Mouse (Mus musculus) adrenal gland, adult 10 weeks (tissue): Measurements from ENCODE around the gene Fam193a. TPM values are rescaled to one million over a fixed set of nuclear protein-coding genes. Genes with fewer than 3 reads are reported as not detected.

Source experiments
- polyA plus RNA-seq: library from polyadenylated mRNA; stranded (reverse); fragments of 350-450 nt; fragmentation: Illumina TruSeq; extraction: RNeasy Lipid Tissue Mini Kit (QIAGEN cat#74804); gene quantifications from one replicate; pipeline ENCODE4 v1.2.3, GENCODE M21; 2014; ENCODE audit warnings: low read depth, low replicate concordance

Fam193a gene
- 19.2 TPM for polyA plus RNA-seq

DNA sequence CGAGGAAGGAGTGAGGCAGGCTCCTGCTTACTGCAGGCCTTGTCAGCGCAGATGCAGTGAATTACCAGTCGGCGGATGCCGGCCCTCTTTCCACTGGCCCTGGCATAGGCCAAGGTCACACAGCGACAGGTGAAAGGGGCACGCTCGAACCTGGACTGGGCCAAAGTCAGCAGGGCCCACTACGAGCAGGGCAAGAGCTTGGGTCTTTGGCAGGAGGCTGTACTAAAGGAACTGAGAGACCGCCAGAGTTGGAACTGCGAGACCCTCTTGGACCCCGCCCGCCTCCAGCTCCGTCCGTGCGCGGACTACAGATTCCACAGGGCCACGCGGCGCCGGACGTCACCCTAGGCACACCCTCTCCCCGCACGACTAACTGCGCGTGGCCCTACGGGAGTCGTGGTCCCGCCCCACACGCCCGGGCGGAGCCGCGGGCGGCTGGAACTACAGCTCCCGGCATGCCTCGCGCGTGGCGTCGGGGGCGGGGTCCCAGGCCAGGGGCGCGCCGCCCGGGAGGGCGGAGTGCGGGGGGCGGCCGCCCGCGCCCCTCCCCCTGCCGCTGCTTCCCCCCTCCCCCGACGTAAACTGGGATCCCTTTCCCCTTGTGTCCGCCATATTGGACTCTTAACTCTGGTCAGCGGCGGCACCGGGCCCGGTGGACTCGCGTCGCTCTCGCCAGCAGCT is at the start of gene Fam193a:
Gene Fam193a, plus strand, starts transcription at position 593 of the 681 bp plus-strand sequence.

DNA sequence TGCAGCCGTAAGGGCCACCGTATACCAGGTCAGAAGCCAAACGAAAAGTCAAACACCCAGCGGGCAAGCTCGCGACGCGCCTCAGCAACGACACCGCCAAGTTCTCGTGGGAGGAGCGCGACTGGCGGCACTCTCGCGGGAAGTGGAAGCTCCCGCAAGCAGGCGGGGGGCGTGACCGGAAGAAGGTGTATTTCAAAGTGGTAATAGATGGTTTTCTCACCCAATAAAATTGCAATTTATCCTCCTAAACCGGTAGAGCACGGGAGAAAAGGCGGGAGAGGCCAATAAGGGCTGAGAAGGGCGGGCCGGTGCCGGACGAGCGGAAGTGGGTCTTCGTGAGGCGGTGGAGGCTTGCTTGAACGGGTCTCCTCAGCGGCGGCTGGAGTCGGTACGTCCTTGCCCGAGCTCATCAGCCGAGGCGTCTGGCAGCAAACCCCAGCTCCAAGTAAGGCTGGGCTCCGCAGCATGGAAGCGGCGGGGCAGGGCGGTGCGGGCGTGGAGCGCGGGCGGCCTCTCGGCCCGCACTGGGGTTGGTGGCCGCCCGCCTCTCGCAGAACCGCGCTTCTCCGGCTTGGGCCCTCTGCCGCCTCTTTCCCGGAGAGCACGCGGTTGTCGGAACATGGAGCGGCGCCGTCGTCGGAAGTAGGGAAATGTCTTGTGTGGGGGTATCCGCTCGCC is 33.5 kb upstream of the Fam193a start, which contains the start of gene Rnf4:
Gene Rnf4, plus strand, starts transcription at position 193 of the 678 bp plus-strand sequence.

DNA sequence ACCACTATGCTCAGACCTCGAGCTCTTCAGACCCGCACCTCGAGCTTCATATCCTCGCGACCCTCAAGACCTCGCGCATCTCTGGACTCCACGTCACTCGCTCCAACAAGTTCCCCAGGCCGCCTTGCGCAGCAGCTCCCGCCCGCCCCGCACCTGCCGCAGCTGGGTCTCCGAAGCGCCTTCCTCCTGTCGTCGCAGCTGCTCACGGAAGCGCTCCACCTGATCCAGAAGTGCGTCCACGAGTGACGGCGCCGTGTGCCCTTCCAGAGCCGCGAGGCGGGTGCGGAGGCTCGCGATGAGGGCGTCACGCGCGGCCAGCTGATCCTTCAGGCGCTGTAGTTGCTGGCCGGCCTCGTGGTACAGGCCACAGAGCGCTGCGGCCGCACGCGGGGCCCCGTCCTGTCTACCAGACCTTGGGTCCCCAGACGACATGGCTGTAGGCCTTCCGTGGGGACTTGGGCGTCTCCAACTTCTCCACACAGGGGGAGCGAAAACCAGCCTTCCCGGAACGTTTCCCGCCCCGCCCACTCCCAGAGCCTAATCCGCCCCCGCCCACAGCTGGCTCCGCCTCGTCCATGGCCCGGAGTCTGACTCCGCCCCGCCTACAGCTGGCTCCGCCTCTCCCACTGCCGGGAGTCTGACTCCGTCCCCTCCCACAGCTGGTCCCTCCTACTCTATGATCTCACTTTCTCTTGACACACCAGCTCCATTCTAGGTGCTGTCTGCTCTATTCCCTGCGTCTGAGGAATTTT is 143.9 kb downstream of the Fam193a start, which contains the start of gene Tnip2:
Gene Tnip2, minus strand, starts transcription at position 526 of the 752 bp plus-strand sequence.

DNA sequence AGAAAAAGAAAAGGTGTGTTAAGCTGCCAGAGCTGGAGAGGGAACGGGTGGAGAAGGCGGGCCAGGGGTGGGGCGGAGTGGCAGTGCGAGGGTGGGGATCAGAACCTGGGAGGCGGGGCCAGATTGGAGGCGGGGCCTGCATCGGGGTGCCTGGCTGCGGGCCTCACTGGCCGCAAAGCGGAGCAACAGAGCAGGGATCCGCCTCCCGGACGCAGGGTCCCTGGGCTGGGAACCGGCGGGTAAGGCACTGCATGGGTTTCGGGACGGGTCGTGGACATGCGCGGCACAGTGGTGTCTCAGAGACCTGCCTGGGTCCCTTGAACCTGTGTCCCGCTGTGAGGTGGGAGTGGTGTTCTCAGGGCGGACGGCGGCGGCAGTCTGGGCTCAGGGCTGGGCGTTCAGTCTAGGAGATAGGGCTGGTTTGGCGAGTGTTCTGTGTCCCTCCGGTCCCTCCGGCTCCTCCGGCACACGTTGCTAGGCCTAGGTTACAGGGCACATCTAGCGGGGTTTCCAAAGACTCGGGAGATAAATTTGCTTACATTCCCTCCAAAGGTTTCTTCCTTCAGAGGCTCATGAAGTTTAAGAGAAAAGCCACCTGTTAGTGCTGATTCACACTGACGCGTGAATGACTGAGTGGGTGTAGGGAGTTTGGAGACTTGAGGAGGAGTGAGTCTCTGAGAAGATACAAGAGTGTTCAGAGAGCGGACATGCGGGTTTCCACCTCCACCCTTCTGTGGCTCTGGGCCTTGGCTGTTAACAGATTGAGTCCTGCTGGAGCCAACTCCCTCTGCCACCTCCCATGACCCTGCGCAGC is 156.1 kb downstream of the Fam193a start, which contains the start of gene Sh3bp2:
Gene Sh3bp2, plus strand, starts transcription at position 176 of the 814 bp plus-strand sequence.

Other genes starting within 250 kb of the Fam193a start
- 8.6 TPM for gene Poln, start 200.5 kb upstream of the Fam193a start, polyA plus RNA-seq
- 53.0 TPM for gene Haus3, start 200.4 kb upstream of the Fam193a start, polyA plus RNA-seq
- gene Mxd4, start 182.2 kb upstream of the Fam193a start, polyA plus RNA-seq: 16.4 TPM
- gene Zfyve28, start 81.5 kb upstream of the Fam193a start, polyA plus RNA-seq: not detected
- not detected for gene Cfap99, start 81.3 kb upstream of the Fam193a start, polyA plus RNA-seq
- 101 TPM for gene Rnf4, start 33.6 kb upstream of the Fam193a start, polyA plus RNA-seq
- 6.9 TPM for gene Tnip2, start 144.1 kb downstream of the Fam193a start, polyA plus RNA-seq
- 1.5 TPM for gene Sh3bp2, start 155.9 kb downstream of the Fam193a start, polyA plus RNA-seq
- 91.3 TPM for gene Add1, start 203.7 kb downstream of the Fam193a start, polyA plus RNA-seq